Mouse (Mus musculus) kidney, adult 2 months (tissue): Measurements from ENCODE around the gene T2.

ENCODE experiments used
- CTCF ChIP-seq: fragments of 200-500 bp; conservative IDR thresholded peaks from 2 replicates; pipeline ENCODE4 v1.5.1; 2011; ENCODE audit warnings: low read depth, mild to moderate bottlenecking, control low read depth, low read length, moderate library complexity, mixed read lengths; ENCODE audit not compliant: insufficient read depth, insufficient read length
- POLR2A ChIP-seq: fragments of 200-500 bp; IDR thresholded peaks from one replicate; pipeline ENCODE4 v1.6.1; 2011; ENCODE audit warnings: low read depth, low read length, control low read depth

DNA sequence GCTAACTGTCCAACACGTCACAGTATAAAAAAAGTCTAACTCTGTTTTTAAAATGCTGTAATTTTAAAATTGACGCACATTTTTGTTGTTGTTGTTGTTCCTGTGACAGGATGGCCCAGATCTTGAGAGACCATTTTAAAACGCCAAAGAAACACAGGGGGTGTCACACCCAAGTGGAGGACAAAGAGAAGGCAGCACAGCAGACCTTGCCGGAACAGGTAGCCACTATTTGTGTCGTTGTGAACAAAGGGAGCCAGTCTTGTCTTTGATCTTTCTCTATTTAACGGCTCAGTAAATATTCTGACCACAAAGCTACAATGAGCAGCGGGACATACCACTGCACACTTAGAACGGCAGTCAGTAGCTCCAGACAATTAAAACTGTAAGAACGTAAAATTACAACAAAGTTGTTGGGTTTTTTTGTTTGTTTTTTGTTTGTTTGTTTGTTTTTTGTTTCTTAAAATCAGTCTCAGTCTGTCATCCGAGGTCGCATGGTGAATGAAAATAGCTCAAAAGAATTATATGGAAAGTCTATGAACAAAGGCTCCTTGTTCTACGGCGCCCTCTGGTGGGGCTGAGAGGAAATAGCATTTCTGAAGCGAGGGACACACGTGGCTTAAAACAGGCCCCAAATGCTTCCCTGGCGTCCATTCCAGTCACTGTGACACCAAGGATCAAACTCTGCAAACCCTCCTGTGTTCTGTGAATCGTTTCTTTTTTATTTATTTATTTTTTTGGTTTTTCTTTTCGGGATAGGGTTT lies 16.7 kb downstream of the T2 start:
- TF ChIP-seq CTCF (peak; percentile 87), POLR2A (no peak)
